Mouse (Mus musculus) left cerebral cortex, postnatal 10 days (tissue): Measurements from ENCODE around the gene Nup62. TPM values are rescaled to one million over a fixed set of nuclear protein-coding genes. Genes with fewer than 3 reads are reported as not detected.
A peak's percentile ranks its signal among the peaks of the same experiment; 100 is the strongest.

ENCODE experiments used
- DNase-seq, 2 experiments: peaks; one replicate each; pipeline ENCODE4 v3.0.0; 2021 to 2022; ENCODE audit warnings: low spot score in 2 of 2, mixed read lengths in 1 of 2; ENCODE audit errors: extremely low spot score in 1 of 2
- intact Hi-C: fragments of 180-260 bp; cut with DNase I; formaldehyde crosslinking; loops from one replicate; pipeline ENCODE4 v1.15.1; 2025
- total RNA-seq, 2 experiments: library from RNA; stranded (reverse); gene quantifications; 2 replicates each; pipeline ENCODE4 v1.2.3; 2021

Gene Nup62
- total RNA-seq: 10 to 100 TPM; 39.8 to 42.9 TPM

- peak; percentile 98 to 100 for DNase-seq
- intact Hi-C loops: loop anchor here (2.0 kb wide), 1 partner anchor 71 kb away; no protein-coding TSS in a partner anchor
Measured at GRCm38 (mm10) chr7:44815721-44816469, at the start of gene Nup62, which contains the start of gene Il4i1. Gene Nup62 (plus strand): TSS chr7:44816088. Gene Il4i1 (plus strand): TSS chr7:44816387.

GRCm38 (mm10) chr7:44768129-44768528 is 47.8 kb upstream of the Nup62 start:
- intact Hi-C loops: no loop called here
- no peak for DNase-seq

DNA sequence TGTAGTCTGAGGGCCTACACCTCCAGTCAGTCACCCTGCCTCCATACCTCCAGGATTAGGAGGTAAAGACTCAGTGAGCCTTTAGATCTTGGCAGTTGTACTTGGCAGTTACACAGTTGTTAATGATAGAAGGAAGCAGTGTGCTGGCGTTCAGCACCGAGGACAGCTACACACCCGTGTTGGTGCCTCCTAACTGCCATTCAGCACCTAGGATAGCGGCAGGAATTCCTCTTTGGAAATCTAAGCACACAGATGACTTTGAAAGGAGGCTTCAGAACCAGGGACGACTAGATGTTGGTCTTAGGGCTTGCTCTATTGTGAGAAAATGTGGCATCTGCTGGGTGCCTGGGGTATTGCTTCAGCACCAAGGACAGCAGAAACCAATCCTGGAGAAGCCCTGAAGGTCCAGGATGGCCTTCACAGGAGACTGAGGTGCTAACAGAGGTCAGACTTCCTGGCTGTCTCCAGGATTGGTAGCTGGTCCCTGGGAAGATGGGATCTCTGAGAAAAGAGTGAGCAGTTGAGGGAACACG is 45.8 kb upstream of the Nup62 start:
- peak in 1 of 2 experiments; percentile 63 for DNase-seq
- intact Hi-C loops: no loop called here

- no peak for DNase-seq
- intact Hi-C loops: no loop called here
Measured at GRCm38 (mm10) chr7:44772591-44773204, 43.2 kb upstream of the Nup62 start.

DNA sequence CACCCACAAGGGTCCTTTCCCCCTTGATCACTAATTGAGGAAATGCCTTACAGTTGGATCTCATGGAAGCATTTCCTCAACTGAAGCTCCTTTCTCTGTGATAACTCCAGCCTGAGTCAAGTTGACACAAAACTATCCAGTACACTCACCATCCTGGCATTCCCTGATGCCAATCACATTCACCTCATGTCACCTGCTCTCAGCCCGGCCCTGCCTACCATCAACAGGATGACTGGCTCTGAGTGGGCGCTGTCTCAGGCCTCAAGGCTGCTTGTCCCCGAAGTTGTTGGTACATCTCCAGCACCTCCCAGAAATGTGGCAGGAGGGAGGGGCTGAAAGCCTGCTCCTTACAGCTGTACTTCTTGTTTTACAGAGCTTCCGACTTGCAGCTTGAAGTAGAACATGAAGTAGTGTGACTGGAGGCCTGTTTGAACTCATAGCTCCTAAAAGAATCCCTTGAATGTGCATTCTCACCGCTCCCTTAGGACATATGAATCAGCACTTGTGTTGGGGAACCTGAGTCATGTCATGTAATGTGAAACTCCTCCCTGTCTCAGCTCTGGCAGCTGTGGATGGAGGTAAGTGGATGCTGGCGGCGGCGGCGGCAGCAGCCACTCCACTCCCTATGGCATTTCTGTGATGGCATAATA is 38.9 kb upstream of the Nup62 start:
- intact Hi-C loops: no loop called here

DNA sequence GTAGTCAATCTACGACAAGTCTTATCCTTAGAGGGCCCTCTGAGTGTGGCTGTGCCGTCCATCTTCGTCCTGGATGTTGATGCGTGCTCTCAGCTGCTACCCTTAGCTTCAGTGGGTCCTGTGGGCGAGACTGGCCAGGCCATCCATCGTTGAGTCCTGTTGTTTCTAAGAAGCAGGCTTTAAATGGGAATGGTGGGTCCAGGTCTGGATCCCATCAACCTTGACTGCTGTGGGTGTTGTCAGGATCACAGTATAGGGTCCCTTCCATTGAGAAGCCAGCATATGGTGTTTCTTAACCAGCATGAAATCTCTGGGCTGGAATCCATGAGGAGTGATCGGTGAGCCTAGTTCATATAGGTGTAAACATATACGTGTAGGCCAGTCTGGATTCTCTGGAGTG is 35.8 kb upstream of the Nup62 start:
- intact Hi-C loops: no loop called here

More for the DNA sequence above, 38.9 kb upstream of the Nup62 start:
- no peak for DNase-seq

GRCm38 (mm10) chr7:44789531-44789930 is 26.4 kb upstream of the Nup62 start:
- peak in 1 of 2 experiments; percentile 14 for DNase-seq
- intact Hi-C loops: no loop called here

More for the DNA sequence above, 35.8 kb upstream of the Nup62 start:
- DNase-seq: no peak

DNA sequence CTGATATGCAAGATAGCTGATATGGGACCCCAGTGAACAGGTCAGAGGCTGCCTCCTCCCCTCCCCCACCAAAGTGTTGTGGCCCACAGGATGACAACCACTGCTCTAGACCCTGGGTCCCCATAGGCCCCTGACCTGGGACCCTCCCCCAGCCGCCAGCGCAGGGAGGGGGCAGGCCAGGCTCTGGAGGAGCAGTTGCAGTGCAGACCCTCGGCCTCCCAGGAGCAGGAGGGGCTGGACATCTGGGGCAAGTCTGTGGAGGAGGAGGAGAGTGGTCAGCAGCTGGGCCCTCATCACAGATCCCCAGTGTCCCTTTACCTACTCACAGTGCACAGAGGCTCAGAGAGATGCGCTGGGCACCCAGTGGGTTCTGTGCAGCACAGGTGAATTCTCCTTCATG is 25.8 kb upstream of the Nup62 start:
- peak in 1 of 2 experiments; percentile 19 for DNase-seq
- intact Hi-C loops: no loop called here

- intact Hi-C loops: no loop called here
- DNase-seq: no peak
Measured at GRCm38 (mm10) chr7:44792781-44793180, 23.1 kb upstream of the Nup62 start.

DNA sequence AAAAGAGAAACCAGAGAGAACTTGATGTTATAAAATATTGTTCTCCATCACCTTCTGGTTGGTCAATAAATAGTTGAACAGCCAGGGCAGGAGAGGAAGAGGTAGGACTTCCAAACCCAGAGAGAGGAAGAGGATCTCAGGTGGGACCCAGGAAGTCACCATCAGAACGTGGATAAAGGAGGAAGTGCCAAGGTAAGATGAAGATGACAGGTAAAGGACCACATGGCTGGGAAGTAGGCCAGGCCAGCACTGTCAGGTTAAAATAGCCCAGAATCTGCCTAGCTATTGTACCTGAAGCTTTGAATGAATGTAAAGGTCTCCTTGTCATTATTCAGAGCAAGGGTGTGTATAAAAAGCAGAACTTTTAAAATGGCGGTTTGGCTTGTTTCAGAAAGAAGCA is 7.0 kb upstream of the Nup62 start:
- DNase-seq: no peak
- intact Hi-C loops: no loop called here

GRCm38 (mm10) chr7:44809466-44809865 is 6.4 kb upstream of the Nup62 start:
- DNase-seq: no peak
- intact Hi-C loops: no loop called here

- peak in 1 of 2 experiments; percentile 3 for DNase-seq
- intact Hi-C loops: no loop called here
Measured at GRCm38 (mm10) chr7:44810365-44810764, 5.5 kb upstream of the Nup62 start.

DNA sequence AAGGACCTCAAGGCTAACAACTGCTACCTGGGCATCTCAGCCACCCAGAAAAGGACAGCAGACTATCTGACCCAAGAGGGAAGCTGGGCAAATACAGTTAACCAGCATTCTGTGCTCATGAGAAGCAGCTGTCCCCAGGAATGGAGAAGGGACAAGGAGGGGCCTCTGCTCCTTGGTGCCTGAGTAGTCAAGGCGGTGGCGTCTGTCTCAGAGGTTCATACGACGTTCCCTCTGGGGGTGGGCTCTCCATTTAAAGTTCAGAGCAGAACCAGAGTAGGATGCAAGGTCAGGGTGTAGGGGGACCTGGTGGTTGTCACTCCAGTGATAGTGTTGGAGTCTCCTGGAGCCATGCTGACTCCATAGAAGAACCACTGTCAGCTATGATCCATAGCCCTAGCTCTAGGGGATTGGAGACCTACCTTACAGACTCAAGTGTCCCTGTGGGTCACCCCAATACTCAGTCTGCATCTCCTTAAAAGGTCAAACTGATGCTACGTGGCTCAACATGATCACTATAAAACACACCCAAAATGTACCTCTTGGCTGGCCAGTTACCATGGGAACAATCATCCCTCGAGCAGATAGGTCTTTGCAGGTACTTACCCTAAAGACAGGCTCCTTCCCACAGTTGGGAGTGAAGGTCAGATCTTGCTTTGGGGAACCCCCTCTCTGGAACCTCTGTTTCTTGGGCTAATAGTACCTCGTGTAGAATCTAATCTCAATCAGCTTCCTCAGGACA is 4.9 kb upstream of the Nup62 start:
- DNase-seq: peak in 1 of 2 experiments; percentile 14
- intact Hi-C loops: no loop called here

DNA sequence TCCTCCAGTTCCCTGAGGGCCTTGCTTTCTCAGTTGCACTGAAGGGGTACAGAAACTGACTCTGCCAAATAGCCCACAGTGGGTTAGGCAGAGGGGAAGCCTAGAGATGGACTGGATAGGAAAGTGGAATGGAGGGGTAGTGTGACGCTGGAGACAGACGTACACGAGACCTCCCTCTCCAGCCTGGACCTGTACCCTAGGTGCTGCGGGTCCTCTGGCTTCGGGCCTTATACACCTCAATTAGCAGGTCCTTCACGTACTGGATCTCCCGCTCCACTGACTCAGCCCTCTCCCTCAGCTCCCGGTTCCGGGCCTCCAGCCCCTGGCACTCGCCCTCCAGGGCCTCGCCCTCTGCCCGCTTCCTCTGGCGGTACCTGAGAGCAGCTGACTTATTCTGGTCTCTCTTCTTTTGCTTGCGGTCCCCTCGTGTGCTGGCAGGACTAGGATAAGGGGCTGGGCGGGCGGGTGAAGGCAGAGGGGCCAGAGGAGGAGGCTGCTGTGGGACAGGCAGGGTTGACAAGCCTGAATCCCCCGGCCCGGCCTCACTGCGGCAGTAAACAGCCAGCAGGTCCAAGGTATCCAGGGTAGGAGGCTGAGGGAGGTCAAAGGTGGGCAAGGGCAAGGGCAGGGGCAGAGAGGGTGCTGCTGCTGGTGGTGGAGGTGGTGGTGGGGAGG is 3.1 kb upstream of the Nup62 start:
- DNase-seq: peak in 1 of 2 experiments; percentile 37
- intact Hi-C loops: no loop called here

DNA sequence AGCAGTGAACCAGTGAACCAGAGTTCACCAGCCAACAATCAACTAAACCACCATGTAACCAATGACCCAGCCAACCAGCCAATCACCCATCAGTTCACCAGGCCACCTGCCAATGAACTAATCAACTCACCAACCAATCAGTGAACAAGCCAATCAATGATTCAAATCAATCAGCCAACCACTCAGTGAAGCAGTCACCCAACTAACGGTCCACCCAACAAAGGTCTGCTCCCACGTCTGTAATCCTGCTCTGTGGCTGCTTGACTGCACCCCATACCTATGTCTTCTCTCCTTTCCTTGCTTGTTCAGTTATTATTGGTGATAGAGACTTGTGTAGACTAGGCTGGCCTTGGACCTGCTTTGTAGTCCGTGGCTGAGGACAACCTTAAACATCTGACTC is 1.9 kb upstream of the Nup62 start:
- intact Hi-C loops: no loop called here
- peak in 1 of 2 experiments; percentile 11 for DNase-seq

DNA sequence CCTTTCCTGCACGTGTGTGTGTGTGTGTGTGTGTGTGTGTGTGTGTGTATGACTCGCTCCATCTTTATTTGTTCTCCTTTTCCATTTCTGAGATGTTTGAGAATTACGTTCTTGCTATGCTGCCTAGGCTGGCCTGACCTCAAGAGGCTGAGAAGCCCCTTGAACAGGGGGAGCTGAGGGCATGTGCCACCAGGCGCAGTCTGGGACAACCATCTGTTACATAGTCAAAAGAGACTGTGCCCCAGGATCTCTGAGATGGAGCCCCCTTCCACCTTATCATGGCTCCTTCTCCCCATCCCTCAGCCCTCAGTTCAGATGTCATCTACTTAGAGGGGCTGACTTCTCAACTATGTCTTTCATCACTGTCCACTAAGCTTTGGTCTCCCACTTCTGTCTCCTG is 1.5 kb upstream of the Nup62 start:
- intact Hi-C loops: no loop called here
- DNase-seq: peak in 1 of 2 experiments; percentile 11

DNA sequence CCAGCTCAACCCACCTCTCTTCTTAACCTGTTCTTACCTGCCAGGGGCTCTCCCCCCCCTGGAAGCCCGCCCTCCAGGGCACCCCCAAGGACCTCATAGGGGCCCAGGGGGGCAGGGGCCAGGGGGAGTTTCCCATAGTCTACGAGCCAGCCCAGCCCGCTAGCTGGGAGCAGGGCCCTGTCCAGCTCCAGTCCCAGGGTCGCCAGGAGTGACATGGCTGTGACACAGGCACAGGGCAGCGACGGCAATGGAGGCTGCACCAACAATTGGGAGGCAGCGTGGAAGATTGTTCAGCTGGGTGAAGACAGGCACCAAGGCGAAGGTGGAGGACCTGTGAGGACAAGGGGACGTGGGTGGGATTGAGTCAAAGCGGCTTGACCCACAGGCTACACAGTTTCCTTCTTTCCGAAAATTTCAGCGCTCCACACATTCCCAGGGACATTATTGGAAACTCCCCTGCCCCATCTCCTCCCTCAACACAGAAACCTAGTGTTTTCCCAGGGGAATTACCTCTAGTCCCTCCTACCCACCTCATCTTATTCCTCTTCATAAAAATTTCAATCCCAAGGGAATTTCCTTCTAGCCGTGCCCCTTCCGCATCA is 835 bp upstream of the Nup62 start:
- intact Hi-C loops: no loop called here
- peak in 1 of 2 experiments; percentile 49 for DNase-seq

DNA sequence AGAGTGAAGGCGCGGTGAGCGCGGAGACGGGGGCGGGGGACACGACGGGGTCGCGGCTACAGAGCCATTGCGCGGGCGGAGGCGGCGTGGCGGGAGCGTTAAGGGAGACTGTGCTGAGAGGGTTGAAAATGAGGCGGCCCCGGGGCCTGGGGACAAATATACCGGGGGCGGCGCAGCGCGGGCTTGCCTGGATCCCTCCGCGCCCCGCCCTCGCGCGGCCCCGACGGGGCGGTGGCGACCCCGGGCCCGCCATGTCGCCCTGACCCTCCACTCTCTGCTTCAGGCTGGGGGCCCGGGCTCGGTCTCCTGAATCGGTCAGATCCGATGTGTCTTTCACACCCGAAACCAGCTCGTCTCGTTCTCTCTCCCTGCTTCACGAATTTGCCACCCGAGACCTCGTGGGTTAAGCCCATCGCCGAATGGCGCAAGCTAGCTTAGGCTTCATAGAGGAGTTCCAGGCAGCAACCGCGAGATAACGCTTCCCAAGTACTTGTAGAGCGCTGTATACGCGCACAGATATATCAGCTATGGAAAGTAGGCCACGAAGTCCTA is 658 bp downstream of the Nup62 start, which contains the start of gene Atf5:
Gene Atf5, minus strand, starts transcription at position 189 of the 552 bp plus-strand sequence.
- DNase-seq: no peak
- intact Hi-C loops: loop anchor here (2.0 kb wide), 1 partner anchor 72 kb away; no protein-coding TSS in a partner anchor
